Mouse (Mus musculus) B cell, adult 62 days (primary cell): ENCODE results near the gene Gm3045. TPM values are rescaled to one million over a fixed set of nuclear protein-coding genes. Genes with fewer than 3 reads are reported as not detected.

ENCODE experiments used
- total RNA-seq: library from RNA; stranded (reverse); gene quantifications from 4 replicates; pipeline ENCODE4 v1.2.4, GENCODE M21; 2023

The Gm3045 gene
- not detected in 4 replicates for total RNA-seq

GRCm38 (mm10) chr13:56426365-56426764 lies at the start of gene Gm3045:
TSS of gene Gm3045 (plus strand) at chr13:56426594.

GRCm38 (mm10) chr13:56438211-56439075 lies 12.0 kb downstream of the Gm3045 start, which contains the start of gene Slc25a48:
TSS of gene Slc25a48 (plus strand) at chr13:56438355.

DNA sequence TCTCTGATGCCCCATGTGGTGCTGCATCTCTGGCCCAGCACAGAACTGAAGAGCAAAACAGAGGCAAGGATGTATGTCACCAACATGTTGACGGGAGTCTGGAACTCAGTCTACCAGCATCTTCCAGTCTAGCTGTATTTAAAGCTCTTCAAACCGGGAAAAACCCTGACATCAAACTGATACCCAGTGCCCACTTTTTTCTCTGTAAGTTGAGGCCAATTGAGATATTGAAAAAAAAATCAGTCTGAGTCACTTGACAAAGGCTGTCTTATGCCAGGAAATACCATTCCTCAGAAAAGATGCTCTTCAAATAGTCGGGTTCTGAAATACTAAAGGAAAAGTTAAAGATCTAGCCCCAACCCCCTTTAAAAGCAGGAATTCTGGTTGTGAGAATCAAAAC lies 55.8 kb downstream of the Gm3045 start, which contains the start of gene Il9:
TSS of gene Il9 (minus strand) at position 101 of the 400 bp plus-strand sequence.

Other genes starting within 250 kb of the Gm3045 start
- gene Tifab, start 247.7 kb upstream of the Gm3045 start, total RNA-seq = 2.4 to 2.8 TPM (median 2.7 TPM) in 4 replicates
- gene Neurog1, start 174.4 kb upstream of the Gm3045 start, total RNA-seq = not detected in 4 replicates
- not detected in 4 replicates for gene Cxcl14, start 130.0 kb upstream of the Gm3045 start, total RNA-seq
- gene Slc25a48, start 11.8 kb downstream of the Gm3045 start, total RNA-seq = not detected in 4 replicates
- not detected in 4 replicates for gene Il9, start 55.7 kb downstream of the Gm3045 start, total RNA-seq
- 1.3 to 2.6 TPM (median 1.9 TPM) in 4 replicates for gene Fbxl21, start 95.9 kb downstream of the Gm3045 start, total RNA-seq
- gene Lect2, start 121.9 kb downstream of the Gm3045 start, total RNA-seq = not detected in 4 replicates
- gene Tgfbi, start 182.9 kb downstream of the Gm3045 start, total RNA-seq = 4.0 to 4.2 TPM (median 4.1 TPM) in 4 replicates